In genomic region chr12:112156804-112157203, GRCm38 (mm10) we compare ENCODE assay signal across 29 mouse cellular contexts. TPM values are rescaled to one million over a fixed set of nuclear protein-coding genes. Genes with fewer than 3 reads are reported as not detected.
DNase-seq lines count a peak whose midpoint lies in the region; ATAC-seq and TF ChIP-seq lines count a peak whose summit lies in the region.
"Had no signal": no experiment of that assay in that cellular context is flagged by ENCODE, and none has a peak within 500 bp of the region (broad histone marks: within the 10 kb centered on the region; RNA-seq: fewer than 3 reads in every experiment).

No protein-coding gene starts in this region.

- WGBS in hindbrain, embryonic 10.5 days = 64% methylated on average over 6 of the region's 6 CpGs
- 32% methylated on average over 6 of the region's 6 CpGs for WGBS in hindbrain, embryonic 14.5 days
- 62% methylated on average over 6 of the region's 6 CpGs for WGBS in midbrain, embryonic 13.5 days
- WGBS in midbrain, embryonic 11.5 days = 78% methylated on average over 6 of the region's 6 CpGs
- 71% methylated on average over 6 of the region's 6 CpGs for WGBS in embryonic facial prominence, embryonic 13.5 days
- WGBS in kidney, adult 2 months = 74% methylated on average over 6 of the region's 6 CpGs

- ATAC-seq in hindbrain, embryonic 14.5 days (ENCODE audit: low FRiP score) = no peak
- no peak for ATAC-seq in midbrain, embryonic 13.5 days
- ATAC-seq in midbrain, embryonic 11.5 days (ENCODE audit: low FRiP score) = no peak
- ATAC-seq in embryonic facial prominence, embryonic 13.5 days (ENCODE audit: insufficient number of reproducible peaks, insufficient read depth, low FRiP score, low TSS enrichment, low read depth) = no peak
- ATAC-seq: activated CD4-positive, CD25-positive, alpha-beta regulatory T cell, adult 4 months; intestine, embryonic 15.5 days had no signal

- no peak for TF ChIP-seq POLR2A in brain, embryonic 14.5 days (IDR thresholded peaks at IDR 0.05; ENCODE audit: borderline replicate concordance, extremely low read depth, insufficient read depth, insufficient read length, poor library complexity, severe bottlenecking)
- no peak for TF ChIP-seq POLR2A in kidney, adult 2 months (IDR thresholded peaks at IDR 0.05; ENCODE audit: low read depth, low read length)

- DNase-seq in hindbrain, embryonic 10.5 days (ENCODE audit: low spot score) = no peak
- no peak for DNase-seq in hindbrain, embryonic 14.5 days (ENCODE audit: low spot score)
- no peak for DNase-seq in midbrain, embryonic 11.5 days (ENCODE audit: low spot score, missing footprints)
- DNase-seq in brain, embryonic 14.5 days (ENCODE audit: low read depth) = peak; percentile 65
- no peak for DNase-seq in kidney, adult 2 months
- DNase-seq in urinary bladder, adult 18-20 months (ENCODE audit: low spot score in 2 of 2) = no peak
- DNase-seq: adrenal gland, adult 8-10 months; B cell, adult 2 months; cerebellum, adult 8-10 months; cerebellum, postnatal 25 days; gastrocnemius, postnatal 10 days; heart, postnatal 10 days; kidney, adult 8-10 months; layer of hippocampus, postnatal 36 days; left cerebral cortex, postnatal 4 days; liver; lung, adult 2 months; lung, postnatal 10 days; retina, postnatal 1 day; right cerebral cortex, postnatal 14 days had no signal

- H3K4me2 ChIP-seq in hindbrain, embryonic 14.5 days (replicated peaks) = no peak overlapping the region
- no peak overlapping the region for H3K4me2 ChIP-seq in midbrain, embryonic 13.5 days (replicated peaks)
- H3K4me2 ChIP-seq in midbrain, embryonic 11.5 days = no peak overlapping the region
- H3K4me2 ChIP-seq in embryonic facial prominence, embryonic 13.5 days = no peak overlapping the region
- H3K4me2 ChIP-seq: heart, embryonic 13.5 days; intestine, embryonic 15.5 days; stomach, embryonic 15.5 days had no signal

- peaks cover 94% of the 10 kb centered on the region for H3K4me1 ChIP-seq in hindbrain, embryonic 10.5 days (replicated peaks)
- H3K4me1 ChIP-seq in hindbrain, embryonic 14.5 days (replicated peaks; ENCODE audit: control insufficient read depth, insufficient read depth, low read length) = peaks cover 14% of the 10 kb centered on the region
- peaks cover 83% of the 10 kb centered on the region for H3K4me1 ChIP-seq in midbrain, embryonic 13.5 days (replicated peaks)
- H3K4me1 ChIP-seq in midbrain, embryonic 11.5 days (ENCODE audit: control insufficient read depth, insufficient read depth, low read length) = peaks cover 19% of the 10 kb centered on the region
- H3K4me1 ChIP-seq in embryonic facial prominence, embryonic 13.5 days = peaks cover 50% of the 10 kb centered on the region
- H3K4me1 ChIP-seq in kidney, adult 2 months (ENCODE audit: control insufficient read depth, insufficient read depth, low read length) = peaks cover 19% of the 10 kb centered on the region

- H3K36me3 ChIP-seq in hindbrain, embryonic 10.5 days = peaks cover 46% of the 10 kb centered on the region
- no peaks in the 10 kb centered on the region for H3K36me3 ChIP-seq in hindbrain, embryonic 14.5 days (replicated peaks; ENCODE audit: control insufficient read depth, insufficient read depth)
- peaks cover 22% of the 10 kb centered on the region for H3K36me3 ChIP-seq in midbrain, embryonic 13.5 days
- H3K36me3 ChIP-seq in midbrain, embryonic 11.5 days (ENCODE audit: control insufficient read depth, insufficient read depth, low read length) = peaks cover 4% of the 10 kb centered on the region; the same call in 1 of the 2 replicates
- H3K36me3 ChIP-seq in embryonic facial prominence, embryonic 13.5 days = peaks cover 30% of the 10 kb centered on the region
- no peaks in the 10 kb centered on the region for H3K36me3 ChIP-seq in kidney, adult 2 months (ENCODE audit: control insufficient read depth, insufficient read depth, low read length)
- H3K36me3 ChIP-seq: intestine, embryonic 15.5 days; stomach, embryonic 15.5 days had no signal

- TF ChIP-seq CTCF in brain, embryonic 14.5 days (IDR thresholded peaks at IDR 0.05; ENCODE audit: borderline replicate concordance, extremely low read depth, insufficient read depth, insufficient read length) = no peak
- no peak for TF ChIP-seq CTCF in kidney, adult 2 months (conservative IDR thresholded peaks at IDR 0.05; ENCODE audit: insufficient read depth, insufficient read length, low read depth, low read length)

- H3K27ac ChIP-seq in hindbrain, embryonic 10.5 days = peak overlapping the region; percentile 86; the same call in 1 of the 2 replicates
- no peak overlapping the region for H3K27ac ChIP-seq in hindbrain, embryonic 14.5 days
- H3K27ac ChIP-seq in midbrain, embryonic 13.5 days = peak overlapping the region; percentile 36; the same call in 1 of the 2 replicates
- no peak overlapping the region for H3K27ac ChIP-seq in midbrain, embryonic 11.5 days (ENCODE audit: low read depth, low read length)
- H3K27ac ChIP-seq in embryonic facial prominence, embryonic 13.5 days = no peak overlapping the region
- H3K27ac ChIP-seq in kidney, adult 2 months (ENCODE audit: insufficient read depth, low read depth, low read length) = no peak overlapping the region
- H3K27ac ChIP-seq: heart, embryonic 13.5 days; intestine, embryonic 15.5 days; kidney, postnatal 0 days; liver, embryonic 14.5 days; macrophage; stomach, embryonic 15.5 days had no signal

- H3K9me3 ChIP-seq in hindbrain, embryonic 10.5 days = no peaks in the 10 kb centered on the region
- no peaks in the 10 kb centered on the region for H3K9me3 ChIP-seq in hindbrain, embryonic 14.5 days (ENCODE audit: control insufficient read depth, low read length)
- H3K9me3 ChIP-seq in midbrain, embryonic 13.5 days = no peaks in the 10 kb centered on the region
- H3K9me3 ChIP-seq in midbrain, embryonic 11.5 days (ENCODE audit: control insufficient read depth, low read length) = no peaks in the 10 kb centered on the region
- no peaks in the 10 kb centered on the region for H3K9me3 ChIP-seq in embryonic facial prominence, embryonic 13.5 days
- H3K9me3 ChIP-seq: heart, embryonic 13.5 days; intestine, embryonic 15.5 days; stomach, embryonic 15.5 days had no signal

- H3K9ac ChIP-seq in hindbrain, embryonic 14.5 days = no peak overlapping the region
- 0 out of 2 replicates have a peak overlapping the region, but pooled peaks have one; percentile 33 for H3K9ac ChIP-seq in midbrain, embryonic 13.5 days (replicated peaks)
- no peak overlapping the region for H3K9ac ChIP-seq in midbrain, embryonic 11.5 days (ENCODE audit: low read length)
- H3K9ac ChIP-seq in embryonic facial prominence, embryonic 13.5 days = 0 out of 2 replicates have a peak overlapping the region, but pooled peaks have one; percentile 16
- H3K9ac ChIP-seq: heart, embryonic 13.5 days; intestine, embryonic 15.5 days; liver, embryonic 14.5 days; stomach, embryonic 15.5 days had no signal

- H3K4me3 ChIP-seq in hindbrain, embryonic 10.5 days = no peak overlapping the region
- no peak overlapping the region for H3K4me3 ChIP-seq in hindbrain, embryonic 14.5 days (replicated peaks; ENCODE audit: low read length)
- H3K4me3 ChIP-seq in midbrain, embryonic 13.5 days (replicated peaks) = no peak overlapping the region
- no peak overlapping the region for H3K4me3 ChIP-seq in midbrain, embryonic 11.5 days (ENCODE audit: low read depth, low read length)
- no peak overlapping the region for H3K4me3 ChIP-seq in embryonic facial prominence, embryonic 13.5 days
- no peak overlapping the region for H3K4me3 ChIP-seq in kidney, adult 2 months (ENCODE audit: insufficient read depth, low read depth, low read length)
- H3K4me3 ChIP-seq: heart, embryonic 13.5 days; intestine, embryonic 15.5 days; stomach, embryonic 15.5 days had no signal

- peaks cover 84% of the 10 kb centered on the region for H3K27me3 ChIP-seq in hindbrain, embryonic 10.5 days (ENCODE audit: insufficient read depth, poor library complexity, severe bottlenecking)
- H3K27me3 ChIP-seq in hindbrain, embryonic 14.5 days (ENCODE audit: control insufficient read depth, insufficient read depth, low read length) = peaks cover 19% of the 10 kb centered on the region; the same call in 1 of the 2 replicates
- H3K27me3 ChIP-seq in midbrain, embryonic 13.5 days = peaks cover 24% of the 10 kb centered on the region
- peaks cover 7% of the 10 kb centered on the region for H3K27me3 ChIP-seq in midbrain, embryonic 11.5 days (ENCODE audit: control insufficient read depth, insufficient read depth, low read length)
- no peaks in the 10 kb centered on the region for H3K27me3 ChIP-seq in embryonic facial prominence, embryonic 13.5 days
- H3K27me3 ChIP-seq in kidney, adult 2 months (replicated peaks; ENCODE audit: control insufficient read depth, insufficient read depth, low read length) = no peaks in the 10 kb centered on the region
- H3K27me3 ChIP-seq: intestine, embryonic 15.5 days; stomach, embryonic 15.5 days had no signal

RNA-seq across cellular contexts. Expression of gene Kif26a, which starts 10.8 kb away (rescaled TPM):
- polyA plus RNA-seq in hindbrain, embryonic 10.5 days (2016; fragmentation: Nextera tagmentation; extraction: Ambion mirVana) = 2.7 and 3.1 TPM in 2 replicates
- 3.1 and 3.4 TPM in 2 replicates for polyA plus RNA-seq in hindbrain, embryonic 14.5 days (2014; fragmentation: Nextera tagmentation; extraction: Ambion mirVana)
- 7.0 and 11.4 TPM in 2 replicates for polyA plus RNA-seq in midbrain, embryonic 13.5 days (2015; fragmentation: Nextera tagmentation; extraction: Ambion mirVana)
- polyA plus RNA-seq in midbrain, embryonic 11.5 days (2014; fragmentation: Nextera tagmentation; extraction: Ambion mirVana) = 2.6 and 3.5 TPM in 2 replicates
- 35.8 and 47.3 TPM in 2 replicates for polyA plus RNA-seq in brain, embryonic 14.5 days (2012; rRNA removed)
- 6.9 and 7.2 TPM in 2 replicates for polyA plus RNA-seq in embryonic facial prominence, embryonic 13.5 days (2015; fragmentation: Nextera tagmentation; extraction: Ambion mirVana)
- polyA plus RNA-seq in kidney, adult 2 months (2012; rRNA removed) = 3.8 and 4.2 TPM in 2 replicates
- polyA plus RNA-seq: activated CD4-positive, CD25-positive, alpha-beta regulatory T cell, adult 4 months; macrophage had no signal

RNA-seq across cellular contexts. Expression of gene Aspg, which starts 50.3 kb away (rescaled TPM):
- polyA plus RNA-seq in hindbrain, embryonic 10.5 days (2016; fragmentation: Nextera tagmentation; extraction: Ambion mirVana) = 1.4 and 2.1 TPM in 2 replicates
- 0.29 and 0.46 TPM in 2 replicates for polyA plus RNA-seq in hindbrain, embryonic 14.5 days (2014; fragmentation: Nextera tagmentation; extraction: Ambion mirVana)
- polyA plus RNA-seq in midbrain, embryonic 13.5 days (2015; fragmentation: Nextera tagmentation; extraction: Ambion mirVana) = 0.52 and 0.90 TPM in 2 replicates
- 0.25 TPM in 1 of 2 replicates, not detected in the other for polyA plus RNA-seq in midbrain, embryonic 11.5 days (2014; fragmentation: Nextera tagmentation; extraction: Ambion mirVana)
- polyA plus RNA-seq in brain, embryonic 14.5 days (2012; rRNA removed) = 0.36 and 0.97 TPM in 2 replicates
- 0.60 and 1.1 TPM in 2 replicates for polyA plus RNA-seq in embryonic facial prominence, embryonic 13.5 days (2015; fragmentation: Nextera tagmentation; extraction: Ambion mirVana)
- polyA plus RNA-seq in kidney, adult 2 months (2012; rRNA removed) = 39.2 and 52.5 TPM in 2 replicates
- polyA plus RNA-seq: activated CD4-positive, CD25-positive, alpha-beta regulatory T cell, adult 4 months; macrophage had no signal

Comparison
In these comparisons a context has a peak if more than half of its experiments do, and no peak if none do; other contexts are left out.
1. H3K27ac ChIP-seq: peak in hindbrain, embryonic 10.5 days (single experiment) and midbrain, embryonic 13.5 days (single experiment); none in hindbrain, embryonic 14.5 days (single experiment), midbrain, embryonic 11.5 days (single experiment), embryonic facial prominence, embryonic 13.5 days (single experiment) and kidney, adult 2 months (single experiment).
2. H3K9ac ChIP-seq: peak in midbrain, embryonic 13.5 days (single experiment) and embryonic facial prominence, embryonic 13.5 days (single experiment); none in hindbrain, embryonic 14.5 days (single experiment) and midbrain, embryonic 11.5 days (single experiment).
3. RNA of gene Aspg, which starts 50.3 kb away (polyA plus RNA-seq): 39.2 to 52.5 TPM in kidney, adult 2 months; 1.4 to 2.1 TPM in hindbrain, embryonic 10.5 days, 0.52 to 0.90 TPM in midbrain, embryonic 13.5 days, 0.60 to 1.1 TPM in embryonic facial prominence, embryonic 13.5 days, 0.36 to 0.97 TPM in brain, embryonic 14.5 days, 0.29 to 0.46 TPM in hindbrain, embryonic 14.5 days and 0.25 TPM in midbrain, embryonic 11.5 days; every median in the first group is over 10 times any median in the second.